Mouse (Mus musculus) embryo, embryonic 10 days (tissue): Measurements from ENCODE around the gene Cep112.

Experiments used
- DNase-seq: peaks from one replicate; pipeline ENCODE4 v3.0.0-alpha.2; 2015; ENCODE audit warnings: low spot score

The Cep112 gene

GRCm38 (mm10) chr11:108909396-108910195, 484.6 kb downstream of the Cep112 start:
- peak; percentile 45 for DNase-seq
